Mouse (Mus musculus) MEL (cell line): ENCODE measurements at regions not wholly inside any gene's neighbourhood (a gene's known extent, or its start where the extent isn't known, plus 50 kb on each side); places are given as distances from the start of the nearest gene placed in this dataset.

Source experiments
- CHD2 ChIP-seq: IDR thresholded peaks from 2 replicates; pipeline ENCODE4 v1.6.1; 2011; ENCODE audit warnings: low read length, improper control_type of control experiment
- CTCF ChIP-seq, 3 experiments: IDR thresholded peaks in 2 of 3; conservative IDR thresholded peaks in 1 of 3; 2 replicates each; pipeline ENCODE4 v1.5.1; 2011 to 2012; ENCODE audit warnings: low read length in 3 of 3, low read depth in 2 of 3, mild to moderate bottlenecking in 2 of 3, improper control_type of control experiment in 1 of 3, inconsistent platforms in 1 of 3, mixed read lengths in 1 of 3, moderate library complexity in 1 of 3; ENCODE audit not compliant: control insufficient read depth in 1 of 3, insufficient read depth in 1 of 3, poor library complexity in 1 of 3, severe bottlenecking in 1 of 3
- EP300 ChIP-seq, 2 experiments: IDR thresholded peaks; 2 replicates each; pipeline ENCODE4 v1.6.1; 2011; ENCODE audit warnings: improper control_type of control experiment in 2 of 2, low read length in 2 of 2, low read depth in 1 of 2, mild to moderate bottlenecking in 1 of 2
- GATA1 ChIP-seq: IDR thresholded peaks from 2 replicates; pipeline ENCODE4 v1.6.1; 2011; ENCODE audit warnings: low read depth, low read length, improper control_type of control experiment
- HCFC1 ChIP-seq: IDR thresholded peaks from 2 replicates; pipeline ENCODE4 v1.6.1; 2012; ENCODE audit warnings: low read depth, mild to moderate bottlenecking, inconsistent platforms, low read length, improper control_type of control experiment, moderate library complexity
- JUND ChIP-seq: IDR thresholded peaks from 2 replicates; pipeline ENCODE4 v1.6.1; 2011; ENCODE audit warnings: low read depth, mild to moderate bottlenecking, improper control_type of control experiment, low read length
- NELFE ChIP-seq: IDR thresholded peaks from 2 replicates; pipeline ENCODE4 v1.6.1; 2011; ENCODE audit warnings: low read depth, low read length, improper control_type of control experiment
- NRF1 ChIP-seq: IDR thresholded peaks from 2 replicates; pipeline ENCODE4 v1.6.1; 2014; ENCODE audit warnings: low read depth, mild to moderate bottlenecking, inconsistent platforms, low read length, improper control_type of control experiment, moderate library complexity; ENCODE audit not compliant: poor library complexity, insufficient read depth, severe bottlenecking
- POLR2A ChIP-seq, 2 experiments: IDR thresholded peaks; 2 replicates each; pipeline ENCODE4 v1.6.1; 2011 to 2012; ENCODE audit warnings: low read length in 2 of 2, mild to moderate bottlenecking in 2 of 2, control low read depth in 1 of 2, improper control_type of control experiment in 1 of 2, low read depth in 1 of 2, moderate library complexity in 1 of 2; ENCODE audit not compliant: control insufficient read depth in 1 of 2, insufficient read depth in 1 of 2, poor library complexity in 1 of 2
- SMC3 ChIP-seq: IDR thresholded peaks from 2 replicates; pipeline ENCODE4 v1.6.1; 2011; ENCODE audit warnings: low read depth, low read length, improper control_type of control experiment
- ZKSCAN1 ChIP-seq: IDR thresholded peaks from 2 replicates; pipeline ENCODE4 v1.6.1; 2012; ENCODE audit warnings: low read depth, mild to moderate bottlenecking, inconsistent platforms, low read length, improper control_type of control experiment, moderate library complexity
- ZNF384 ChIP-seq: IDR thresholded peaks from 2 replicates; pipeline ENCODE4 v1.6.1; 2012; ENCODE audit warnings: low read depth, mild to moderate bottlenecking, inconsistent platforms, low read length, improper control_type of control experiment

DNA sequence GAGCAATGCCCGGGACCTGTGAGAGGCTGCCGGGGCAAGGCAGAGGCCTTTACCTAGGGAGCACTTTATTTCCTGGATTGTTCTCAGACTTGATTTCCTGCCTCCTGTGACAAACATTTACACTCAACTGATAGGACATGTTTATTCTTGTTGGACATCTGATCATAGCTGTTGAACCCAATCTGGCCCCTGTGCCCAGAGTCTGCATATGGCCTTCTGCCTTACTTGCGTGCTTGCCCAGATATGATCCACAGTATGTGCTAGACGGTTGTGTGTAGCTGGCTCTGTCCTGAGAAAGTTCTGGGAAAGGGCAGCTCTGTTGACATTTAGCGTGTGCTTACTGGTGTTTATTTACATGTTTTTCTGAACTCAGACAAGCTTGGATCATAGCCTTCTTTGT is 68.3 kb upstream of the Sec14l1 start:
- no peak for TF ChIP-seq POLR2A (IDR thresholded peaks at IDR 0.05; ENCODE audit: control insufficient read depth in 1 of 2, insufficient read depth in 1 of 2, low read depth in 1 of 2, low read length in 2 of 2, poor library complexity in 1 of 2)
- no peak for TF ChIP-seq CHD2
- no peak for TF ChIP-seq GATA1
- no peak for TF ChIP-seq ZNF384
- no peak for TF ChIP-seq JUND
- no peak for TF ChIP-seq HCFC1
- no peak for TF ChIP-seq CTCF (IDR thresholded peaks at IDR 0.05 in 2 of 3, conservative IDR thresholded peaks at IDR 0.05 in 1 of 3; ENCODE audit: control insufficient read depth in 1 of 3, insufficient read depth in 1 of 3, low read depth in 2 of 3, low read length in 3 of 3, poor library complexity in 1 of 3, severe bottlenecking in 1 of 3)
- no peak for TF ChIP-seq SMC3
- TF ChIP-seq EP300 (IDR thresholded peaks at IDR 0.05; ENCODE audit: low read depth in 1 of 2, low read length in 2 of 2), result no peak
- no peak for TF ChIP-seq NELFE
- no peak for TF ChIP-seq NRF1
- no peak for TF ChIP-seq ZKSCAN1
